Mouse (Mus musculus): ENCODE measurements around the gene Kcnmb4.

GRCm38 (mm10) chr10:116446040-116446439, 27.6 kb downstream of the Kcnmb4 start:
- TF ChIP-seq POLR2A (IDR thresholded peaks at IDR 0.05; ENCODE audit: extremely low read depth, insufficient read depth, low read length) (no peak), CTCF (IDR thresholded peaks at IDR 0.05; ENCODE audit: extremely low read depth, insufficient read depth, low read length) (no peak)
